Mouse (Mus musculus) CH12.LX (cell line): ENCODE measurements around the gene Ctbp2. TPM values are rescaled to one million over a fixed set of nuclear protein-coding genes. Genes with fewer than 3 reads are reported as not detected.

ENCODE experiments used
- DNase-seq: peaks from one replicate; pipeline ENCODE4 v3.0.0-alpha.2; 2013; ENCODE audit errors: extremely low read depth
- H3K27ac ChIP-seq: 2 replicates; pipeline ENCODE4 v1.5.1; 2012; ENCODE audit warnings: low read depth, mild to moderate bottlenecking, control low read depth, moderate library complexity; ENCODE audit not compliant: insufficient read depth
- H3K27me3 ChIP-seq: replicated peaks from 2 replicates; pipeline ENCODE3; 2012; ENCODE audit warnings: inconsistent platforms
- H3K36me3 ChIP-seq, 2 experiments: replicated peaks in 1 of 2; 2 replicates each; pipeline versions ENCODE3 to v1.6.1; 2012; ENCODE audit warnings: inconsistent platforms in 1 of 2, low read length in 1 of 2, mild to moderate bottlenecking in 1 of 2, mixed read lengths in 1 of 2, moderate library complexity in 1 of 2; ENCODE audit not compliant: control insufficient read depth in 1 of 2, insufficient read depth in 1 of 2
- H3K4me1 ChIP-seq, 2 experiments: 2 replicates each; pipeline ENCODE4 v1.6.1; 2012; ENCODE audit warnings: inconsistent platforms in 1 of 2, moderate library complexity in 1 of 2; ENCODE audit not compliant: insufficient read depth in 2 of 2, control insufficient read depth in 1 of 2
- H3K4me2 ChIP-seq: 2 replicates; pipeline ENCODE4 v1.6.1; 2012; ENCODE audit warnings: low read depth, mild to moderate bottlenecking, control low read depth; ENCODE audit not compliant: poor library complexity, insufficient read depth, severe bottlenecking
- H3K4me3 ChIP-seq, 3 experiments: fragments of 150-350 bp in 1 of 3; sonication (generic) in 1 of 3; replicated peaks in 1 of 3; 2 replicates each; pipeline versions ENCODE3 to v1.5.1; 2011 to 2012; ENCODE audit warnings: low read depth in 2 of 3, low read length in 2 of 3, mild to moderate bottlenecking in 2 of 3, moderate library complexity in 2 of 3, control low read depth in 1 of 3, improper control_type of control experiment in 1 of 3, inconsistent platforms in 1 of 3, mixed read lengths in 1 of 3; ENCODE audit not compliant: poor library complexity in 1 of 3
- H3K79me2 ChIP-seq: replicated peaks from 2 replicates; pipeline ENCODE4 v1.6.1; 2012; ENCODE audit warnings: mild to moderate bottlenecking, moderate library complexity; ENCODE audit not compliant: control insufficient read depth, poor library complexity, insufficient read depth, severe bottlenecking; ENCODE audit errors: extremely low read depth
- H3K9ac ChIP-seq: 2 replicates; pipeline ENCODE4 v1.6.1; 2012; ENCODE audit warnings: low read depth, mild to moderate bottlenecking, control low read depth, moderate library complexity; ENCODE audit not compliant: insufficient read depth
- H3K9me3 ChIP-seq: replicated peaks from 2 replicates; pipeline ENCODE3; 2012; ENCODE audit warnings: low read length, inconsistent platforms, mixed read lengths
- CHD1 ChIP-seq: IDR thresholded peaks from 2 replicates; pipeline ENCODE4 v1.6.1; 2012; ENCODE audit warnings: low read depth, low read length, improper control_type of control experiment, inconsistent platforms
- CTCF ChIP-seq, 2 experiments: IDR thresholded peaks in 1 of 2; conservative IDR thresholded peaks in 1 of 2; 2 replicates each; pipeline ENCODE4 v1.5.1; 2011 to 2012; ENCODE audit warnings: low read depth in 2 of 2, low read length in 2 of 2, improper control_type of control experiment in 1 of 2, inconsistent platforms in 1 of 2, mild to moderate bottlenecking in 1 of 2, moderate library complexity in 1 of 2
- E2F4 ChIP-seq: IDR thresholded peaks from 2 replicates; pipeline ENCODE4 v1.6.1; 2011; ENCODE audit warnings: low read depth, low read length, improper control_type of control experiment; ENCODE audit not compliant: insufficient replicate concordance
- GABPA ChIP-seq: IDR thresholded peaks from 2 replicates; pipeline ENCODE4 v1.6.1; 2012; ENCODE audit warnings: low read depth, low read length, improper control_type of control experiment, inconsistent platforms; ENCODE audit not compliant: insufficient replicate concordance
- IRF4 ChIP-seq: IDR thresholded peaks from 2 replicates; pipeline ENCODE4 v1.6.1; 2014; ENCODE audit warnings: low read depth, mild to moderate bottlenecking, inconsistent platforms, low read length, improper control_type of control experiment
- JUN ChIP-seq: IDR thresholded peaks from 2 replicates; pipeline ENCODE4 v1.6.1; 2011; ENCODE audit warnings: low read depth, mild to moderate bottlenecking, low read length, improper control_type of control experiment, moderate library complexity; ENCODE audit not compliant: insufficient read depth
- JUND ChIP-seq: conservative IDR thresholded peaks from 2 replicates; pipeline ENCODE4 v1.6.1; 2011; ENCODE audit warnings: low read depth, low read length, improper control_type of control experiment
- MYC ChIP-seq: IDR thresholded peaks from 2 replicates; pipeline ENCODE4 v1.6.1; 2011; ENCODE audit warnings: low read depth, mild to moderate bottlenecking, improper control_type of control experiment, low read length
- NELFE ChIP-seq: IDR thresholded peaks from 2 replicates; pipeline ENCODE4 v1.6.1; 2011; ENCODE audit warnings: low read depth, low read length, improper control_type of control experiment
- POLR2A ChIP-seq: IDR thresholded peaks from 2 replicates; pipeline ENCODE4 v1.6.1; 2011; ENCODE audit warnings: low read depth, mild to moderate bottlenecking, improper control_type of control experiment, low read length
- RAD21 ChIP-seq: IDR thresholded peaks from 2 replicates; pipeline ENCODE4 v1.6.1; 2011; ENCODE audit warnings: low read depth, mild to moderate bottlenecking, low read length, improper control_type of control experiment, moderate library complexity
- SMC3 ChIP-seq: IDR thresholded peaks from 2 replicates; pipeline ENCODE4 v1.6.1; 2011; ENCODE audit warnings: low read depth, low read length, improper control_type of control experiment
- TBP ChIP-seq: conservative IDR thresholded peaks from 2 replicates; pipeline ENCODE4 v1.6.1; 2011; ENCODE audit warnings: low read depth, low read length, improper control_type of control experiment
- UBTF ChIP-seq: IDR thresholded peaks from 2 replicates; pipeline ENCODE4 v1.6.1; 2012; ENCODE audit warnings: low read depth, mild to moderate bottlenecking, inconsistent platforms, low read length, improper control_type of control experiment, moderate library complexity
- USF2 ChIP-seq: conservative IDR thresholded peaks from 2 replicates; pipeline ENCODE4 v1.6.1; 2011; ENCODE audit warnings: low read depth, low read length, improper control_type of control experiment
- dilution Hi-C: fragments of 300-500 bp; cut with MboI; formaldehyde crosslinking; loops from 2 replicates; pipeline ENCODE4 v1.14.3; 2020; ENCODE audit warnings: low sequenced_read_pairs; ENCODE audit not compliant: extremely low pct_unique_long_range_greater_than_20kb, extremely low pct_ligation_motif_present
- in situ Hi-C: fragments of 300-500 bp; cut with MboI; formaldehyde crosslinking; loops from 3 replicates; pipeline ENCODE4 v1.14.3; 2019; ENCODE audit warnings: low sequenced_read_pairs, low pct_ligation_motif_present, low pct_unique_long_range_greater_than_20kb, mixed read lengths
- polyA plus RNA-seq: library from polyadenylated mRNA; unstranded; fragments of >175 nt; gene quantifications from 2 replicates; pipeline ENCODE4 v1.2.1, GENCODE M21; 2012; ENCODE audit warnings: low read depth; ENCODE audit not compliant: insufficient read length
- total RNA-seq, 2 experiments: library from RNA; depleted of rRNA; stranded (reverse); fragments of 300-350 nt in 1 of 2; fragments of >200 nt in 1 of 2; gene quantifications; 2 replicates each; pipeline ENCODE4 v1.2.3; 2012 to 2014

The Ctbp2 gene
- total and polyA plus RNA-seq, 3 experiments: 0.59 to 1.1 (median 0.68) TPM

DNA sequence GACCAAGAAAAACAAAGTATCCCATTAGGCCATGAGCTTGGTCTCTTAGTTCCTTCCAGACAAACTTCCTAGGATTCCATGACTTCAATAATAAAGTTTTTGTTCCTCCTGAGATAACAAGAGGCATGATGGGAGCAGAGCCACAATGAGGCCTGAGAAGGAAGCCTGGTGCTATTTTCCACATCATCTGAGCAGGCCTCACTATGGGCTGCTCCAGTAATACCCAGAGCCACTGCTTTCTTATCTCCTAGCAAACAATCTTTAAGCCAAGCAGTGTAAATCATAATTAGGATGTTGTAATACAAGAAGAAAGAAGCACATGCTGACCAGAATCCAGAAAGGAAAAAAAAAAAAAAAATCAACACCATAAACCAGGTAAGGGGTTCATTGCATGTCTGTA lies 7.6 kb downstream of the Ctbp2 start:
- peaks cover 6% of the 10 kb centered on the region for H3K9me3 ChIP-seq
- TF ChIP-seq RAD21 (no peak), JUN (no peak), IRF4 (no peak), MYC (no peak), USF2 (no peak), TBP (no peak), UBTF (no peak), E2F4 (no peak), GABPA (no peak), NELFE (no peak), JUND (no peak), POLR2A (no peak), CTCF (conservative IDR thresholded peaks at IDR 0.05 in 1 of 2, IDR thresholded peaks at IDR 0.05 in 1 of 2; ENCODE audit: low read depth in 2 of 2, low read length in 2 of 2) (no peak)
- peaks cover 83% of the 10 kb centered on the region for H3K27me3 ChIP-seq
- no peak overlapping the region for H3K27ac ChIP-seq
- DNase-seq: no peak
- no peak overlapping the region for H3K4me3 ChIP-seq
- peaks cover 0 to 3% of the 10 kb centered on the region in 2 experiments; a peak in 2 of 4 replicates for H3K4me1 ChIP-seq
- H3K4me2 ChIP-seq: no peak overlapping the region
- H3K36me3 ChIP-seq: no peaks in the 10 kb centered on the region
- in situ Hi-C loops: no loop called here
- dilution Hi-C loops: no loop called here
- no peaks in the 10 kb centered on the region for H3K79me2 ChIP-seq
- H3K9ac ChIP-seq: no peak overlapping the region

DNA sequence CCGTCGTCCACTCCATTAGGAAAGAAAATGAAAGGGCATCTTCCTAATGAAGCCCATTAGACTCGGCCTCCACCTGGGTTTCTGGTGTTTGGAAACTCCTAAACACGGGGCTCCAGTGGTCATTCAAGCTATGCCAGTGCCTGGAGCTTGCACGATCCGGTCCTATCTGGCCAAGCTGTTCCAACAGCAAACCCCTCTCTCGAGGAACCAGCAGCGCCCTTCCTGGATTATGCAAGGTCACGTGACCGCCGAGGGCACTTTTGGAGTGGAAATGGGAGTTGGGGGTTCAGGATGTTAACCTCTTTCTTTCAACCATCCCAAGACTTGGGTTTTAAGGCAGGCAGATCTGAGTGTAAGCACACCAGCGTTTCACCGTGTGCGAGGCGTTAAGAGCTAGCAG lies 8.3 kb downstream of the Ctbp2 start:
- H3K27ac ChIP-seq: no peak overlapping the region
- no peak for DNase-seq
- no peak overlapping the region for H3K9ac ChIP-seq
- TF ChIP-seq CHD1: no peak
- no peak for TF ChIP-seq E2F4
- no peak for TF ChIP-seq TBP
- TF ChIP-seq SMC3: no peak
- TF ChIP-seq JUN: no peak
- TF ChIP-seq, all 38 proteins: peak for 0
- in situ Hi-C loops: no loop called here
- peaks cover 0 to 3% of the 10 kb centered on the region in 2 experiments; a peak in 2 of 4 replicates for H3K4me1 ChIP-seq
- dilution Hi-C loops: no loop called here
- H3K36me3 ChIP-seq: no peaks in the 10 kb centered on the region
- peaks cover 88% of the 10 kb centered on the region for H3K27me3 ChIP-seq
- peaks cover 4% of the 10 kb centered on the region for H3K9me3 ChIP-seq
- H3K79me2 ChIP-seq: no peaks in the 10 kb centered on the region
- no peak overlapping the region for H3K4me2 ChIP-seq
- H3K4me3 ChIP-seq: no peak overlapping the region
